Mouse (Mus musculus) activated CD4-positive, CD25-positive, alpha-beta regulatory T cell, adult 4 months (primary cell): ENCODE measurements around the gene Ckb. TPM values are rescaled to one million over a fixed set of nuclear protein-coding genes. Genes with fewer than 3 reads are reported as not detected.
A peak's percentile ranks its signal among the peaks of the same experiment; 100 is the strongest.
"Not testable (repeated sequence)": the region's sequence is repeated elsewhere in the genome, so short reads cannot be mapped to it uniquely, and the experiment has no call there.

Source experiments
- ATAC-seq: one replicate; pipeline ENCODE4 v1.8.0; 2017
- polyA plus RNA-seq, 2 experiments: library from polyadenylated mRNA; unstranded; fragments of 100-300 nt; shearing (Covaris generic); gene quantifications; one replicate each; pipeline ENCODE4 v1.2.1; 2017

The Ckb gene
- polyA plus RNA-seq: 10 to 100 TPM; 21.3 to 26.2 TPM

GRCm38 (mm10) chr12:111672176-111672575, at the start of gene Ckb:
TSS of gene Ckb (minus strand) at chr12:111672338.
- ATAC-seq: peak; percentile 28

- ATAC-seq: no peak
Observed at GRCm38 (mm10) chr12:111720222-111720621, 48.1 kb upstream of the Ckb start.

GRCm38 (mm10) chr12:111718656-111719055, 46.5 kb upstream of the Ckb start:
- ATAC-seq: no peak

DNA sequence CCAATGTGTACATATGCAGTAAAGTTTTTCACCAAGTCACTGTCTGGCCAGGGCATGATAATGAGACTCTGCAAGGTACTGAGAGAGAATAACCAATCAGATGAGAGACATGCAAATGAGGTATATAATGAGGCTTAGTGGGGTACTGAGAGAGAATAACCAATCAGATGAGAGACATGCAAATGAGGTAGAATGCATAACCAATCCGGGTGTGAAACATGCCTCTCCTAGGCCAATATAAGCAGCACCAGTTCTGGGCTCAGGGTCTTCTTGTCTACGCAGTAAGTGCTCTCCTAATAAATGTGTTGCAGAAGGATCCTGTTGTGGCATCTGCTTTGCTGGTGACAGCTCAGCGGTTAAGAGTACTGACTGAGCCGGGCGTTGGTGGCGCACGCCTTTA, 44.4 kb upstream of the Ckb start:
- no peak for ATAC-seq

GRCm38 (mm10) chr12:111713880-111714279, 41.7 kb upstream of the Ckb start:
- not testable (repeated sequence) for ATAC-seq

- ATAC-seq: peak; percentile 98
Observed at GRCm38 (mm10) chr12:111713004-111713651, 41.0 kb upstream of the Ckb start, which contains the start of the genes Bag5 and Apopt1. TSS of gene Bag5 (minus strand) at chr12:111713257. TSS of gene Apopt1 (plus strand) at chr12:111713261.

GRCm38 (mm10) chr12:111712476-111712875, 40.3 kb upstream of the Ckb start:
- ATAC-seq: no peak

GRCm38 (mm10) chr12:111710091-111710490, 38.0 kb upstream of the Ckb start:
- ATAC-seq: no peak

DNA sequence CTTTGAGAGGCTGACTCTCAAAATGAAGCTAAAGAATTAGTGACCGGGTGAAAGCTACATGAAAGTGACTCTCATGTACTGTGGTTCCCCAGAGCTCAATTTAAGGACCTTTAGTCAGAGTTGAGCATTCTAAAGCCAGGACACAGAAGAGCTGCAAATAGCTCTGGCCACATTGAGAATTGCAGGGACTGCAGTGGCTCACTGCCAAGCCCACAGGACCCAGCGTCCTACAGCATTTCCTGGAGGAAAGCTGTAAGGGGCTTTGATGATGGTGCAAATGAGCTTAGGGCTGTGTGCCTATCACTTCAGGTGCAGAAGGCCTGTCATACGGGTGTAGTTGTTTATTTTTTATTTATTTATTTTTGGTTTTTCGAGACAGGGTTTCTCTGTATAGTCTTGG, 36.0 kb upstream of the Ckb start:
- ATAC-seq: no peak

- no peak for ATAC-seq
Observed at GRCm38 (mm10) chr12:111705186-111705973, 33.2 kb upstream of the Ckb start.

- no peak for ATAC-seq
Observed at GRCm38 (mm10) chr12:111704609-111705008, 32.5 kb upstream of the Ckb start.

DNA sequence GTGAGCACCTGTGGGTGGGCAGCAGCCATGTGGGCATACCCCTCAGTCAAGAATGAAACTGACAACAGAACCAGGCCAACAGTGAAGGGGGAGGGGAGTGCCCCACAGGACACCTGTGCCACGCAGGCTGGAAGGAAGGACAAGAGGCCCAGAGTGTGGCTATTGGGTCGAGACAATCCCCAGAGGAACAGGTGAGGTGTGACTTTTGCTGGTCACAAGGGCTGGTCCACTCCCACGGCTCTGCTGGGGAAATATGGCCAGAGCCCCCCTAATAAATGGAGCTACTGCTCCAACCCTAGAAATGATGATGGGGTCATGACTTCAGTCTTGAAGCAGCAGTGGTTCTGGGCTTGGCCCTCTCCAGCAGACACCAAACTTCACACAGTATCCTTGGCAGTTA, 31.2 kb upstream of the Ckb start:
- no peak for ATAC-seq

GRCm38 (mm10) chr12:111700920-111701458, 28.9 kb upstream of the Ckb start:
- no peak for ATAC-seq

GRCm38 (mm10) chr12:111699542-111699941, 27.4 kb upstream of the Ckb start:
- ATAC-seq: no peak

DNA sequence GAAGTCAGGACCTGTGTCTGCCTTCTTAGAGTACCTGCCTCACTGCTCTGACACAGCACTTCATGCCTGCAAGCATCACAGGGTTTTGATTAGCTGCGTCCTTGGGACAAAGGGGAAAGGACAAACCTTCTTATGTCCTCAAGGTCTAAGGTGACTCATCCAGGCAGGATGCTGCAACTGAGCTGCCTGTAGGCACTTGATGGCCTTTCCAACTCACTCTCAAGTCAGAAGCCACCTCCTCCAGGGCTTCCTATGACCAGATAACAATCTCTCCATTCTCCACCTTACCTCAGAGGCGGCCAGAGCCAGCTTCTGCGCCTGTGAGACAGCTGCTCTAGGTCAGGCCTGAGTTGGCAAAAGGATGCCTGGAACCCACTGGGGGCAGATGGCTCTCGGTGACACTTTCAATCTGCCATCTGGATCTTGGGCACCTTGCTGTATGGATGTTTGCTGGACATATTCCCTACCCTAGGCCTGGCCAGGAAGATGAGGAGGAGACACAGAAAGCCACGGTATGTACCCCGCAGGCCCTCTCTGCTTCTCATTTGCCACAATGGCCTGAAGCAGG, 26.3 kb upstream of the Ckb start:
- ATAC-seq: no peak

- ATAC-seq: no peak
Observed at GRCm38 (mm10) chr12:111697708-111698107, 25.6 kb upstream of the Ckb start.

GRCm38 (mm10) chr12:111696239-111696638, 24.1 kb upstream of the Ckb start:
- peak; percentile 50 for ATAC-seq

DNA sequence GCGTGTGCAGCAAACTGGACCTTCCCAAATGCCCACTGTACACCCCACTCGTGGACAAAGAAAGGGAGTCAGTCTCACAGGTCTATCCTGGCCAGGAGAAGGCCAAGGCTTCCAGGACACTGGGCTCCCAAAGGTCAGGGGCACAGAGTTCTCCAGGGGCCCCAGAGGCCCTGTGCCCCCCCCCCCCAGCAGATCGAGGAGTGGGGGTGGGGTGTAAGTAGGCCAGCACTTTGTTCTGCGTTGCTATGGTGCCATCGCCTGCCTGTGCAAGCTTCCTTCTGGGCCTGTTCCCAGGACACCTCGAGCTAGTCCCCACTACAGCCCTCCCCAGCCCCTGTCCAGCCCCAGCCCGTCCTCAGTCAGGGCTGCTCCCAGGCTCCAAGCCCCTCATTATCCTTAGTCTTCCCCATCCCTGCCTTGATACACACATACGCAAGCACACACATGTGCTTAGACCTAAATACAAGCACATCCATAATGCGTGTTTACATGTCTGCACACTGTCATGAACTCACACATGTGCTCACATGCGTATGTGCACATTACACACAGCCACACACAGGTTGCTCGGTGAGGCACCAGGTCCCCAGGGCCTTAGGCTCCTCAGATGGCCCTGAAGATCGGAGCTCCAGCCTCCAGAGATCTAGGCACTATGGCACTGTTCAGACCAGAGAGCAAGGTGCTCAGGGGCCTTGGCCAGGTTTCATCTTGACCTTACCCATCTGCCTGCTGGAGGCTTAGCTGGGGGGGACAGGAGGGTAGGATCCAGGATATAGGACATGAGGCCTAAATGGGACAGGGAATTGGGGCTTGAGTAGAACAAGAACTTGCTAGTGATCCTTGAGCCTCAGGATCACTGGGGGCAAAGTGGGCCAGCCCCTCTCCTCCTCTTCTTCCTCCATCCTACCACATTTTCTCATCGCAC, 23.0 kb upstream of the Ckb start:
- ATAC-seq: no peak

- ATAC-seq: peak; percentile 47
Observed at GRCm38 (mm10) chr12:111694271-111694781, 22.2 kb upstream of the Ckb start.

- no peak for ATAC-seq
Observed at GRCm38 (mm10) chr12:111693341-111694270, 21.5 kb upstream of the Ckb start.

- no peak for ATAC-seq
Observed at GRCm38 (mm10) chr12:111692899-111693298, 20.8 kb upstream of the Ckb start.
